Mouse (Mus musculus) CD8-positive naive resting alpha-beta T cell, adult 2 months (primary cell): ENCODE data around the gene Rassf5.

Experiments used
- DNase-seq, 2 experiments: peaks; one replicate each; pipeline ENCODE4 v3.0.0; 2022; ENCODE audit warnings: low read depth in 2 of 2, low spot score in 2 of 2

Rassf5 gene

DNA sequence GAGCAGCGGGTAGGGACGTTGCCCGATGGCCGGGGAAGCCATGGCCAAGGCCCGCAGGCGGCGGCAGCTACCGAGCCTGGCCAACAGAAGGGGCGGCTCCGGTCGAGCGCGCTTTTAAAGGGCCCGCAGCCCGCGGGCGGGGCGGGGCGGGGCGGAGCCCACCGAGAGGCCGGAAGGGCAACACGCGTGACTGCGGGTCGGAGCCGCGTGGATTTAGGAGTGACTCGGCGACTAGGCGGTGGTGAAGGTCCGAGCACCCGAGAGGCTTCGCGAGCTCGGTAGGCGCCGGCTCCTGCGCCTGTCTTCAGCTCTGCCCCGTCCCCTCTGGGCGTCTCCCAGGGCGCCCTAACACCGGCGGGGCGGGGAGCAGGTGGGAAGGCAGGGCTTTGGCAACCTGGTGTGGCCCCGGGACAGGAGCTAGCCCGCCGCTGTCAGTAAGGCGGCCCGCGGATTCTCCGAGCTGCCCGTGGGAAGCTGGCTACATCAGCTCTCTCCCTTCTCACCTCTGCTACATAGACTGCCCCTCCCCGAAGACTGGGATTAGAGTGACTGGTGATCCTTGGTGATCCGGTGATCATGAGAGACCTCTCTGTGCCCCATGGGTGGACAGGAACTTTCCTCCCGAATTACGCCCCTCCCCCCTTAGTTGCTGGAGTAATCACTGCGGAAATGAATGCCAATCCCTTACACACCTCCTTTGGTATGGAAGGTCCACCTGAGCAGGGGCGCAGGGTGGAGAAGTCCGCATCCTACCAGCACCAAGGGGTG is at the start of gene Rassf5:
Gene Rassf5 (minus strand): TSS at position 170 of the 768 bp plus-strand sequence.
- peak; percentile 38 to 41 for DNase-seq

DNA sequence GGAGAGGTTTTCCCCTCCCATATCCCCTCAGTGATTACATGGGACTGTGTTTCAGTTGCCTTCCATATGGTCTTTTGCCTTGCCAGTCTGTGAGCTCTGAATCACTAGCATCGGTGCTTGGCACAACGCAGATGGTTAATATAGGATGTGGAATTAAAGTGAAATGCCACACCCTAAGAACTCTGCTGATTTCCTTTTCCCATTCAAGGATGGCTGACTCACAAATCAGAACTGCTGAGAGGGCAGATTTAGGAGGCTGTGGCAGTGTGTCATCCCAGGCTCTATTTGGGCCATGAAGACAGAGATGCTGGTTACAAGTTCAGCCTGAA is 48.8 kb upstream of the Rassf5 start:
- no peak for DNase-seq

- no peak for DNase-seq
Observed at GRCm38 (mm10) chr1:131293221-131293921, 48.3 kb upstream of the Rassf5 start.

DNA sequence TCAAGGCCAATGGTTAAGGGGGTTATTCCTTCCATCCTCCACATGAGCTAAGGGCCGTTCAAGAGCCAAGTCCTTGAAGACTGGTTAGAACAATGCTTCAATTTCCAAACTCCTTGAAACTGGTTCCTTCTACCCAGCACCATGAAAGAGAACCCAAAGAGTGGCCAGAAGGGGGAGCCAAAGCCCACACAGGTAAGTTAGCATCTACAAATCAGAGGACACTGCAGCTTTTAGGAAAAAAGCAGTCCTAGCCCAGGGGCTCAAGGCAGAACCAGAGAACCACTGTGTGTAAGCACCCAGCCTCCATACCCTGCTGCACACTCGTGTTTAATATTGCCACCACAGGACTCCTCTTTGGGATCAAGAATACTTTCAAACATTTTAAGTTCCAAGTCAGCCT is 45.6 kb upstream of the Rassf5 start:
- peak; percentile 56 to 72 for DNase-seq

- DNase-seq: no peak
Observed at GRCm38 (mm10) chr1:131288938-131289337, 43.9 kb upstream of the Rassf5 start.

DNA sequence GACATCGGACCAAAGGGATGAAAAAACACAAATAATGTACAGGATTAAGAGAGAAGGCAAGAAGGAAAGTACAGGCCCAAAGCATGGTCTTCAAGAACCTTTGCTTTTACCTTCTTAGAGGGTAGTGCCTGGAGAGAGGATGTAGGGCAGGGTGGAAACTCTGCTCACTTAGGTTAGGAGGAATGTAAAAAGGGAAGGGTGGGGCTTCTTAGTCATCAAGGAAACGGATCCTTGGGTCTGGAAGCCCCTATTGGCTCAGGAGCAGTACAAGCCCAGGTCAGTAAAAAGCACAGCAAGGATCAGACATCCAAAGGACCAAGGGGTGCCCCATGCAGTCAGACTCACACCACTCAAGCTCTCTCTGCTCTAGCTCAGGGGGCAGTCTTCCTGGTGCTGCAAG is 42.2 kb upstream of the Rassf5 start:
- no peak for DNase-seq

DNA sequence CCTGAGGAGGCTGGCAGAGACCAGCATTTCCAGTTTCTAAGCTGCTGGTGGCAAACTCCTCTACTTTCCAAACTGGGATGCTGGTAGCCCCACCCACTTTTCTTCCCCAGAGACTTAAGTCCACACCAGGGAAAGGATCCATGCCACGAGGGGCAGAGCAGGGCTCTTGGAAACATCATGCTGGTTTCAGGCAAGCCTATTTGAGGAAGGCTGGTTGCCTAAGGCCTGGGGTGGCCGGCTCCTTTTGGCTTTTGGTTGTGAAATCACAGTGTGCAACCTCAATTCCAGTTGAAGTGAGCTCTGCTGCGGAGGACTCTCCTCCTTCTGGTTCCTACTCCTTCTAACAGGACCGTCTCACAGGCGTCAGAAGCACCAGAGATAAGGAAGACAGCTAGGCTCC is 41.7 kb upstream of the Rassf5 start:
- DNase-seq: no peak

GRCm38 (mm10) chr1:131284616-131285015 is 39.6 kb upstream of the Rassf5 start:
- DNase-seq: no peak

- no peak for DNase-seq
Observed at GRCm38 (mm10) chr1:131284167-131284566, 39.1 kb upstream of the Rassf5 start.

GRCm38 (mm10) chr1:131281731-131282130 is 36.7 kb upstream of the Rassf5 start:
- no peak for DNase-seq

GRCm38 (mm10) chr1:131280280-131280679 is 35.2 kb upstream of the Rassf5 start:
- peak; percentile 40 to 44 for DNase-seq

- no peak for DNase-seq
Observed at GRCm38 (mm10) chr1:131279456-131279776, 34.4 kb upstream of the Rassf5 start, which contains the start of gene Ikbke. Gene Ikbke, minus strand, starts transcription at chr1:131279606.

GRCm38 (mm10) chr1:131278606-131279455 is 33.8 kb upstream of the Rassf5 start:
- DNase-seq: peak; percentile 27 to 39

- no peak for DNase-seq
Observed at GRCm38 (mm10) chr1:131276831-131277230, 31.8 kb upstream of the Rassf5 start.

DNA sequence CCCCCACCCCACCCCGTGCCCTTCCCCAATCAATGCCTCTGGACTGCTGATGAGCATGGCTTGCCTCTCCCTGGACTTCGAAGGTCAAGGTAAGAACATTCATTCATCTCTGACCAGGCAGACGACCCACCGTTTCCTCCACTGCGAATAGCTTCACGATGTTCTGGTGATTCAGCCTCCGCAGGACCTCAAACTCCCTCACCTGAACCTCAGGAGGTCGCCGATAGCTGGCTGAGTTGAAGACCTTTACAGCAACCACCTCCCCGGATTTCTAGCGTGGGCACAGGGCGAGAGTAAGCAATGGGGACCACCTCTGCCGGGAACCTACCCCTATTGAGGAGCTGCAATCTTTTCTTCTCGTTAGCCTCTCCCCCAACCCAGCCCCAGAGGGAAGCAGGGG is 30.5 kb upstream of the Rassf5 start:
- no peak for DNase-seq

DNA sequence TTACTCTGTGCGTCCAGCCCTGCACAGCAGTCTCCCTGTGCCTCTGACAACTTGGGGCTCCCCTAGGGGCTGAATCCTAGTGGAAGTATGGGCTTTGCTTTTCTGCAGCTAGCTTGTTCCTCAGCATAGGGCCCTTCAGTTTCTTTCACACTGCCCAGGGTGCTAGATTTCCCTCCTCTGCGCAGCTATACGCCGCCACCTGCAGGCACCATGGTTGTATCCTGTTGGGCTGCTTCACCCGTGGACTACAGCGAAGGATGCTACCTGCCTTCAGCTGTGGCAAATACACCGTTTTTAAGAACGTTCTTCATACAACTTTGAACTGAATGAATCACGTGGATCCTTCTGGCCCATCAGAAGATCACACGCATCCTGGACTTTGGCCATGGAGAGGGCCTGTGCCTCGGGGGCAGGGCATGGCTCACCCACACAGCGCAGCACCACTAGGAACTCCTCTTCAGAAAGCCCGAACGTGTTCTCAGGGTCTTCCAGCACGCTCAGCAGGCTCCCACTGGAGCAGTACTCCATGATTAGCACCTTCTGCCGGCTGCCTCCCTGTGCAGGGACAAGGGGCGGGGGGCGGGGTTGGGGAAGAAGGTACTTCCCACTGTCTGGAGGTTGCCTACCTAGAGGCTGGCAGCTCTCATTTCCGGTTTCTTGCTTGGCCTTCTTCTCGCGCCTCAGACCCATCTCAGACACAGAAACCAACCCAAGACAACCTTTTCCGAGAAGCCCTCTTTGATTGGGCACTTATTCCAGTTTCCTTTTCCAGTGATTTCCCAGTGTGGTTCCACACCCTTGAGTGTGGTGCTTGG is 29.9 kb upstream of the Rassf5 start:
- DNase-seq: no peak

DNA sequence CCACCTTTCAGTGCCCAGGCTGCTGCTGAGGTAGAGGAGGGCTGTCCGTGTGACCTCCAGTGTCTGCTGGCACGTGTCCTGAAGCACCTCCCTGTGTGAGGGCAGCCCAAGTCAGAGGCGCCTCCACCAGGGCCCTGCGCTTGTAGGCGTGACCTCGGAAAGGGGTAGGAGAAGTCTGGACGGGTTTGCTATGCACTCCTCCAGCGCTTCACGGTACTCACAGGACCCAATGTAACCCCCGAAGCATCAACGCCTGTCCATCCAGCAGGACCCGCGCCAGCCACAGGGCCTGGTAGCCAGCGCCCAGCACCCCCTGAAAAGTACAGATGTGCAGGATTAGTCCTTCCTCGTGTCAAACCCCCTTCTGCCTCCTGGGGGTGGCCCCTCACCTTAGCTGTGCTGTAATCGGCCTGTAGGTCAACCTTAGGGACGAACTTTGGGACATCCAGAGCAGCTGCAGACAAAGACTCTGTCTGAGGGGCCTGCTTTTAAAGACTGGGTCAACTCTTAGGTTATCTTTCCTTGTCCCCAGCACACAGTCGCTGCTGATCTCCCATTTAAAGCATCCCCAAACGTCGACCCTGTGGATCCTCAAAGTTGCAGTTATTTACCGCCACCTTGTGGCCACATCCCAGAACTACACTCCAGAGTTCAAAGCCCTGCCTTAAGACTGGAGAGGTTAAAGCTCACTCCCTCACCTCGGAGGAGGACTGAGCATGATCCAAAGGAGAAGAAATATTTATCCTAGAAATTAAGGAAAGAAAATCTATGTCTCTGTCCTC is 24.9 kb upstream of the Rassf5 start:
- peak; percentile 76 to 82 for DNase-seq

- DNase-seq: no peak
Observed at GRCm38 (mm10) chr1:131268776-131269175, 23.7 kb upstream of the Rassf5 start.

GRCm38 (mm10) chr1:131263905-131264304 is 18.8 kb upstream of the Rassf5 start:
- DNase-seq: no peak

DNA sequence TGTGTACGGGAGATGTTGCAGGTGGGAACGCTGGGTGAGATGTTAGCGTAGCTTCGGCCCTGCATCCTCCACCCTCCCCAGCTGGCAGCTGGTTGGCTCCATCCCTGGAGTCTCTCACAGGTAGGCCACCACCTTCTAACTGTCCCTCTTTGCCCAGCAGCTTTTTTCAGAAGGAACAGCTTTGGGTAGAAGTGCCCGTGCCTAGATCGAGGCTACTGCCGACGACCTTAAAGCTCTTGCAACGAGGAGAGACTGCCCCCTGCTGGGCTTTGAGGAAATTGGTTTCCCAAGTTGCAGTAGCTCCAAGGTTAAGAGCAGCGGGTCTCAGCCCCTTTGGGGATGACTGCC is 15.2 kb upstream of the Rassf5 start:
- DNase-seq: peak; percentile 50 to 62
